Mouse (Mus musculus) olfactory bulb, adult 2 months (tissue): ENCODE data around the gene Sec1.

Experiments used
- CTCF ChIP-seq: fragments of 200-500 bp; IDR thresholded peaks from 2 replicates; pipeline ENCODE4 v1.5.1; 2012; ENCODE audit warnings: low read depth, mild to moderate bottlenecking, low read length, moderate library complexity; ENCODE audit not compliant: insufficient read depth
- POLR2A ChIP-seq: fragments of 200-500 bp; IDR thresholded peaks from 2 replicates; pipeline ENCODE4 v1.6.1; 2012; ENCODE audit warnings: mild to moderate bottlenecking, low read depth, low read length, moderate library complexity; ENCODE audit not compliant: insufficient read depth

DNA sequence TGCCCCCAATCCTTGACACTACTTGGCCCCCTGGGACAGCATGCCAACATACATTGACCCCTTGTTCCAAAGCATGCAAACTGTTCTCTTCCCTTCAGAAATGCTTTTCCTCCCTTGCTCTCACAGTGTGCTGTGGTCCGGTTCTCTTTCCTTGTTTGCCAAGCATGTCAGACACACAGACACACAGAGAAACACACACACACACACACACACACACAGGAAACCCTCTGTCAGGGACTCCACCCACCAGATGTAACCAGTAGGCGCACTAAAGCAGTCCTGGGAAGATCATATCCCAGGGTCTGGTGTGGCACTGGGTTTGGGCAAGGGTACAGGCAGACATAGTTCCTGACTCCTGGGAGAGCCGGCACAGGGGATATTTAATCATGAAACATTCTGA, 7.4 kb downstream of the Sec1 start:
- TF ChIP-seq CTCF = no peak
- no peak for TF ChIP-seq POLR2A
